Comparison of ENCODE assay signal across 11 mouse cellular contexts in genomic region chr2:166658380-166658779, GRCm38 (mm10). TPM values are rescaled to one million over a fixed set of nuclear protein-coding genes. Genes with fewer than 3 reads are reported as not detected.
DNase-seq lines count a peak whose midpoint lies in the region; ATAC-seq and TF ChIP-seq lines count a peak whose summit lies in the region.
"Had no signal": no experiment of that assay in that cellular context is flagged by ENCODE, and none has a peak within 500 bp of the region (broad histone marks: within the 10 kb centered on the region; RNA-seq: fewer than 3 reads in every experiment).

No protein-coding gene starts in this region.

- H3K27me3 ChIP-seq in heart, embryonic 12.5 days (replicated peaks): no peaks in the 10 kb centered on the region
- H3K27me3 ChIP-seq in liver, embryonic 13.5 days: no peaks in the 10 kb centered on the region
- no peaks in the 10 kb centered on the region for H3K27me3 ChIP-seq in kidney, adult 2 months (replicated peaks; ENCODE audit: control insufficient read depth, insufficient read depth, low read length)
- no peaks in the 10 kb centered on the region for H3K27me3 ChIP-seq in neural tube, embryonic 13.5 days

- no peaks in the 10 kb centered on the region for H3K36me3 ChIP-seq in heart, embryonic 12.5 days
- no peaks in the 10 kb centered on the region for H3K36me3 ChIP-seq in liver, embryonic 13.5 days
- no peaks in the 10 kb centered on the region for H3K36me3 ChIP-seq in kidney, adult 2 months (ENCODE audit: control insufficient read depth, insufficient read depth, low read length)
- H3K36me3 ChIP-seq in neural tube, embryonic 13.5 days: no peaks in the 10 kb centered on the region

- no peak overlapping the region for H3K4me2 ChIP-seq in heart, embryonic 12.5 days
- H3K4me2 ChIP-seq in liver, embryonic 13.5 days: no peak overlapping the region
- no peak overlapping the region for H3K4me2 ChIP-seq in neural tube, embryonic 13.5 days

- no peak for TF ChIP-seq CTCF in kidney, adult 2 months (conservative IDR thresholded peaks at IDR 0.05; ENCODE audit: insufficient read depth, insufficient read length, low read depth, low read length)

- H3K4me3 ChIP-seq in heart, embryonic 12.5 days: no peak overlapping the region
- no peak overlapping the region for H3K4me3 ChIP-seq in liver, embryonic 13.5 days (replicated peaks)
- H3K4me3 ChIP-seq in kidney, adult 2 months (ENCODE audit: insufficient read depth, low read depth, low read length): no peak overlapping the region
- no peak overlapping the region for H3K4me3 ChIP-seq in neural tube, embryonic 13.5 days

- ATAC-seq in heart, embryonic 12.5 days (ENCODE audit: insufficient number of reproducible peaks, low FRiP score): no peak
- ATAC-seq in liver, embryonic 13.5 days (ENCODE audit: low read depth): no peak
- no peak for ATAC-seq in neural tube, embryonic 13.5 days (ENCODE audit: low read depth)

- WGBS in heart, embryonic 12.5 days: 74% methylated on average over 3 of the region's 3 CpGs
- 70% methylated on average over 3 of the region's 3 CpGs for WGBS in liver, embryonic 13.5 days (ENCODE audit: insufficient replicate concordance)
- 36% methylated on average over 3 of the region's 3 CpGs for WGBS in kidney, adult 2 months
- WGBS in neural tube, embryonic 13.5 days: 61% methylated on average over 3 of the region's 3 CpGs

- DNase-seq in heart, adult 11 months: no peak
- DNase-seq in liver, embryonic 13.5 days: no peak
- DNase-seq in liver: no peak
- DNase-seq in kidney, adult 2 months: peak; percentile 76
- no peak for DNase-seq in right cerebral cortex, postnatal 36 days (ENCODE audit: low spot score in 2 of 2)
- no peak for DNase-seq in gastrocnemius, adult 8-10 months (ENCODE audit: low spot score in 2 of 2)
- DNase-seq: adrenal gland, postnatal 25 days; cerebellum, adult 2 months; right cerebral cortex, postnatal 25 days had no signal

- H3K4me1 ChIP-seq in heart, embryonic 12.5 days (replicated peaks): peaks cover 51% of the 10 kb centered on the region
- peaks cover 58% of the 10 kb centered on the region for H3K4me1 ChIP-seq in liver, embryonic 13.5 days (replicated peaks)
- no peaks in the 10 kb centered on the region; the same call in none of the 2 replicates for H3K4me1 ChIP-seq in kidney, adult 2 months (ENCODE audit: control insufficient read depth, insufficient read depth, low read length)
- peaks cover 83% of the 10 kb centered on the region for H3K4me1 ChIP-seq in neural tube, embryonic 13.5 days (replicated peaks)

- no peaks in the 10 kb centered on the region for H3K9me3 ChIP-seq in heart, embryonic 12.5 days (replicated peaks)
- H3K9me3 ChIP-seq in liver, embryonic 13.5 days (replicated peaks): no peaks in the 10 kb centered on the region
- H3K9me3 ChIP-seq in neural tube, embryonic 13.5 days: no peaks in the 10 kb centered on the region

- TF ChIP-seq POLR2A in kidney, adult 2 months (IDR thresholded peaks at IDR 0.05; ENCODE audit: low read depth, low read length): no peak

- peak overlapping the region; percentile 60; the same call in 1 of the 2 replicates for H3K27ac ChIP-seq in heart, embryonic 12.5 days (ENCODE audit: poor library complexity, severe bottlenecking)
- peak overlapping the region; percentile 39; the same call in 1 of the 2 replicates for H3K27ac ChIP-seq in liver, embryonic 13.5 days
- H3K27ac ChIP-seq in kidney, adult 2 months (ENCODE audit: insufficient read depth, low read depth, low read length): peak overlapping the region; percentile 37; the same call in 1 of the 2 replicates
- peak overlapping the region; percentile 82 for H3K27ac ChIP-seq in neural tube, embryonic 13.5 days (replicated peaks)

- no peak overlapping the region for H3K9ac ChIP-seq in heart, embryonic 12.5 days
- no peak overlapping the region for H3K9ac ChIP-seq in liver, embryonic 13.5 days
- no peak overlapping the region for H3K9ac ChIP-seq in neural tube, embryonic 13.5 days

RNA-seq across cellular contexts. Expression of gene Prex1, which starts 55.3 kb away (rescaled TPM):
- polyA plus RNA-seq in heart, embryonic 12.5 days (2016; fragmentation: Nextera tagmentation; extraction: Ambion mirVana): 12.0 and 13.6 TPM in 2 replicates
- polyA plus RNA-seq in liver, embryonic 13.5 days (2015; fragmentation: Nextera tagmentation; extraction: Ambion mirVana): 9.1 and 9.8 TPM in 2 replicates
- 12.2 and 14.5 TPM in 2 replicates for polyA plus RNA-seq in kidney, adult 2 months (2012; rRNA removed)
- polyA plus RNA-seq in neural tube, embryonic 13.5 days (2015; fragmentation: Nextera tagmentation; extraction: Ambion mirVana): 28.5 and 29.3 TPM in 2 replicates
- total RNA-seq in gastrocnemius, adult 8-10 months (2022): 1 to 10 TPM; 3.2 to 3.8 (median 3.4) TPM
